Mouse (Mus musculus) midbrain, embryonic 11.5 days (tissue): ENCODE data around the gene Nepro. TPM values are rescaled to one million over a fixed set of nuclear protein-coding genes. Genes with fewer than 3 reads are reported as not detected.

Source experiments
- ATAC-seq: fragments of 200-750 bp; cut with Nextera tagmentation; 2 replicates; pipeline ENCODE4 v1.8.0; 2017; ENCODE audit warnings: moderate TSS enrichment, moderate library complexity; ENCODE audit not compliant: low FRiP score
- DNase-seq: peaks from one replicate; pipeline ENCODE4 v3.0.0; 2015; ENCODE audit warnings: low spot score; ENCODE audit errors: missing footprints
- H3K27ac ChIP-seq: fragments of 300-500 bp; sonication (generic); 2 replicates; pipeline ENCODE4 v1.5.1; 2014; ENCODE audit warnings: low read depth, low read length
- H3K27me3 ChIP-seq: fragments of 300-500 bp; sonication (generic); 2 replicates; pipeline ENCODE4 v1.6.1; 2014; ENCODE audit warnings: mild to moderate bottlenecking, low read length, moderate library complexity, mixed read lengths; ENCODE audit not compliant: control insufficient read depth, insufficient read depth
- H3K36me3 ChIP-seq: fragments of 300-500 bp; sonication (generic); 2 replicates; pipeline ENCODE4 v1.6.1; 2014; ENCODE audit warnings: mild to moderate bottlenecking, low read length, moderate library complexity, mixed read lengths; ENCODE audit not compliant: control insufficient read depth, insufficient read depth
- H3K4me1 ChIP-seq: fragments of 300-500 bp; sonication (generic); 2 replicates; pipeline ENCODE4 v1.6.1; 2014; ENCODE audit warnings: low read length; ENCODE audit not compliant: control insufficient read depth, insufficient read depth
- H3K4me2 ChIP-seq: fragments of 300-500 bp; sonication (generic); 2 replicates; pipeline ENCODE4 v1.6.1; 2014; ENCODE audit warnings: mild to moderate bottlenecking, moderate library complexity
- H3K4me3 ChIP-seq: fragments of 300-500 bp; sonication (generic); 2 replicates; pipeline ENCODE4 v1.5.1; 2014; ENCODE audit warnings: low read depth, low read length
- H3K9ac ChIP-seq: fragments of 300-500 bp; sonication (generic); 2 replicates; pipeline ENCODE4 v1.6.1; 2014; ENCODE audit warnings: low read length
- H3K9me3 ChIP-seq: fragments of 300-500 bp; sonication (generic); 2 replicates; pipeline ENCODE4 v1.6.1; 2016; ENCODE audit warnings: low read length; ENCODE audit not compliant: control insufficient read depth
- WGBS: fragments of 180-500 bp; shearing (Covaris S2); extraction: QIAGEN DNeasy Blood & Tissue Kit; methylation state at CpG from one replicate; pipeline ENCODE4 v1.1.7; 2014; 5-methylcytosine and 5-hydroxymethylcytosine counted together
- polyA plus RNA-seq: library from polyadenylated mRNA; unstranded; fragments of >200 nt; fragmentation: Nextera tagmentation; extraction: Ambion mirVana; gene quantifications from 2 replicates; pipeline ENCODE4 v1.2.1, GENCODE M21; 2014

Nepro gene
- polyA plus RNA-seq, 1 experiment from 2014 or later: 10.5 TPM

DNA sequence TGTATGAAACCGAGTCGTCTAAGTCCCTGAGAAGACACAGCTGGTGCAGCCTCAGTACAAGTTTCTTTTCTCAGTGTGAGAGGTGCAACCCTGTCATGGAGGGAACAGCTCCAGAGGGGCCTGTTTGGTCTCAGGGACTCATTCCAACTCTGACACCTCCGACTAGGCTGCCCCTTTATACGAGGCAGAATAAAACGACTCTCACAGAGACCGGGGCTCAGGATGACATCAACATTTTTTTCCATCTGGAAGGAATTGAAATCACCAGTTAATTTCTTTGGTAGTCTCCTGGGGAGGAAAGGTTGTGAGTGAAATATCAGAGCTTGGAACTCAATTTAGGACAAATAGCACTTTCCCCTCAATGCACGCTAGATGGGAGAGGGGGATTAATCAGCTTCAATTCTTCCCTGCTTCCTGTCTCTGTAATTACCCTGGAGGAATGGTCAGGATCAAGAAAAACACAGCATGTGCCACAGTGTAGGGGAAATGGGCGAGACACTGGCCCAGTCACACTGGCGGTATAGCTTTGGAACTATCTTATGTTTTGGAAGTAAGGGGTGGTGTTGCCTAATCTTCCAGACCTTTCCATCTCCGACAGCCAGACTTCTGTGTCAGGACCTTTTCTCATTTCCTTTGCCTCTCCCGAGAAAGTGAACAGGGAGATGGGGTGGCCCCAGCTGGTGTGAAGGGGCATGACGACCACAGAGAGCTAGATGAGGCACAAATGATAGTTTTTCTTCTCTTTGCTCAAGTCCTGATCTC, 28.1 kb upstream of the Nepro start:
- peak; percentile 81 for DNase-seq
- H3K9me3 ChIP-seq: no peaks in the 10 kb centered on the region
- no peaks in the 10 kb centered on the region for H3K36me3 ChIP-seq
- H3K27me3 ChIP-seq: no peaks in the 10 kb centered on the region
- H3K9ac ChIP-seq: no peak overlapping the region
- WGBS: 57% methylated on average over 12 of the region's 12 CpGs
- H3K27ac ChIP-seq: no peak overlapping the region
- no peak overlapping the region for H3K4me3 ChIP-seq
- H3K4me1 ChIP-seq: no peaks in the 10 kb centered on the region
- ATAC-seq: no peak
- no peak overlapping the region for H3K4me2 ChIP-seq

DNA sequence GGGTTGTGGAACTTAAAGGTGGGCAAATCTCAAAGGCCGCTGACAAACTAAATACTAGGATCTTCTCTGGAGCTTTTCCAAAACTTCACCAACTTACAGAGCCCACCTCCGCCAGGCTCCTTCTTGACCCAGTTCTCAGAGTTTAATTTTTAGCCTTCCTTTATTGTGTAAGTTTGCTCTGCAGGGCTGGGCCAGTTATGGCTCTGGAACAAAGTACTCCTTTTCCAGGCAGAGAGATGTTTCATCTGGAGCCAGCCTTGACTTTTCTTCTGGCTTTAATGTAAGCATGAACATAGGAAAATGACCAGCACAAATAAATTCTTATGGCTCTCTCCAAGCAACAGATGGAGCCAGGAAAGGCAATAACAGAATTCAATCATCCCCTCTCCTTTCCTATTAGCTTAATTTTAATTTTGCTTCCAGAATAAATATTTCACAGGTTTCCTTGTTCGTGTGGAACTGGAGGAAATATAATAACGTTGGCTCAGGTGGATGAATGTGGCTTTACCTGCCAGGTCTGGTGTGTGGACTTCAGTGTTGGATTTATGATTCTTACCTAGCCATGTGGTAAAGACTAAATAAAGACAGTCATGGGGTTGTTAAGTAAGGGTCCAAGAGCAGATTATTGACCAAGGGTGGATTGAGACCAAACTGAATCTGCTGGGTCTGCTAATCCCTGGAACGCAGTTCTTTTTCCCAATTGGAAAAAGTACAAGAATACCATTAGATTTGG, 26.5 kb upstream of the Nepro start:
- Histone ChIP-seq H3K9ac (no peak overlapping the region), H3K9me3 (no peaks in the 10 kb centered on the region), H3K36me3 (no peaks in the 10 kb centered on the region), H3K4me3 (no peak overlapping the region), H3K27me3 (no peaks in the 10 kb centered on the region), H3K27ac (no peak overlapping the region), H3K4me1 (no peaks in the 10 kb centered on the region), H3K4me2 (no peak overlapping the region)
- no peak for DNase-seq
- no peak for ATAC-seq
- 91% methylated on average over 5 of the region's 5 CpGs for WGBS

DNA sequence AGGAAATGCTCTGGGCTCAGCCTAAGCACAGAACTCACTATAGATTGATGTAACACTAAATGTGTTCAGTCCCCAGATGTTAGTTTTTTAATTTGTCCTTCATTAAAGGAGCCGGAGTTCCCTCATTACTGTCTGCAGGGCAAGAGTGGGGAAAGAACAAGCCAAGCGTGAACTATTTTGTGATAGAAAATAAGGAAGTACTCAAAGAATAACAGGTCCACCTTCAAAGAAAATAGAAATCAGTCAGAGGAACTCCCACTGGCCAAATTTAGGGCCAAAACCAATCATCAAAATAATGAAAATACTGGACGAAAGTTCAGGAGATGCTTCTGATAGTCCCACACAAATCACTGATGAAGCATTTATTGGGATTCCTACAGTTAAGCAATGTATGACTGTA, 22.9 kb upstream of the Nepro start:
- H3K4me3 ChIP-seq: no peak overlapping the region
- H3K9me3 ChIP-seq: no peaks in the 10 kb centered on the region
- ATAC-seq: no peak
- no peak for DNase-seq
- no peak overlapping the region for H3K27ac ChIP-seq
- H3K36me3 ChIP-seq: no peaks in the 10 kb centered on the region
- H3K9ac ChIP-seq: no peak overlapping the region
- H3K4me1 ChIP-seq: peaks cover 3% of the 10 kb centered on the region; the same call in 1 of the 2 replicates
- 95% methylated on average over 3 of the region's 3 CpGs for WGBS
- no peaks in the 10 kb centered on the region for H3K27me3 ChIP-seq
- H3K4me2 ChIP-seq: no peak overlapping the region

DNA sequence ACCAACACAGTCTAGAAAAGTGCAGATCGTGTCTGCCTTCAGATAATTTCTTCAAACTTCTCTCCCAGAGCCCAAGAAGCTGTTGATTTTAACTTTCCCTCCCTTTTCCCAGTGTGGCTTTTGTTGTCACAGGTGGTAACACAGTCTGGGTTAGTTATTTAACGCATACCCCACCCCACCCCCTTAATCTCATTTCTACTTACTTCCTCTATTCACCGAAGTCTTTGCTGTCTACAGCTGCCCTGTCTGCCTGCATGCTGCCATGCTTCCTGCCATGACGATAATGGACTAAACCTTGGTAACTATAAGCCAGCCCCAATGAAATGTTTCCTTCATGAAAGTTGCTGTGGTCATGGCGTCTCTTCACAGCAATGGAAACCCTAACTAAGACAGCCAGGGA, 21.8 kb upstream of the Nepro start:
- 67% methylated on average over 5 of the region's 5 CpGs for WGBS
- H3K9me3 ChIP-seq: no peaks in the 10 kb centered on the region
- ATAC-seq (no peak), DNase-seq (no peak)
- no peaks in the 10 kb centered on the region for H3K36me3 ChIP-seq
- no peaks in the 10 kb centered on the region for H3K27me3 ChIP-seq
- peaks cover 3% of the 10 kb centered on the region; the same call in 1 of the 2 replicates for H3K4me1 ChIP-seq
- no peak overlapping the region for H3K9ac ChIP-seq
- no peak overlapping the region for H3K27ac ChIP-seq
- no peak overlapping the region for H3K4me3 ChIP-seq
- no peak overlapping the region for H3K4me2 ChIP-seq

DNA sequence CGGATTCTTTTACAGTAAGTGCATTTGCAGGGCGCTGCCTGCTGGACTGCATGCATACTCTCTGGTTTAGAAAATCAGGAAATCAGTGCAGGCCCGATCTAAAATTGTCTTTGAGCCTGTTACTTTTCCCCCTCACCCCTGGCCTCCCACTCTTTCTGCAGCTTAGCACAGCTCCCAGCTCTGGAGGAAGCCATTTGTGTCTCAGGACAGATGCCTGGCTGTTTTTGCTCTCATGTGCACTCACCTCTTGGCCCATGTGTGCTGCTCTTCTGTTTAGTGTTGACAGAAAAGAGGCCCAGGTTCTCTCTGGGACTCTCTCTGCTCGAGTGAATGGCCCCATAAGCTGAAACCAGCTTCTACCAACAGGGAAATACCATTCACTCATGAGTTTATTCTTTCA, 20.6 kb upstream of the Nepro start:
- no peak overlapping the region for H3K9ac ChIP-seq
- no peak overlapping the region for H3K4me2 ChIP-seq
- H3K9me3 ChIP-seq: no peaks in the 10 kb centered on the region
- ATAC-seq (no peak), DNase-seq (peak; percentile 75)
- H3K36me3 ChIP-seq: no peaks in the 10 kb centered on the region
- 69% methylated on average over 4 of the region's 4 CpGs for WGBS
- no peaks in the 10 kb centered on the region for H3K27me3 ChIP-seq
- no peak overlapping the region for H3K27ac ChIP-seq
- H3K4me1 ChIP-seq: peaks cover 3% of the 10 kb centered on the region; the same call in 1 of the 2 replicates
- no peak overlapping the region for H3K4me3 ChIP-seq

DNA sequence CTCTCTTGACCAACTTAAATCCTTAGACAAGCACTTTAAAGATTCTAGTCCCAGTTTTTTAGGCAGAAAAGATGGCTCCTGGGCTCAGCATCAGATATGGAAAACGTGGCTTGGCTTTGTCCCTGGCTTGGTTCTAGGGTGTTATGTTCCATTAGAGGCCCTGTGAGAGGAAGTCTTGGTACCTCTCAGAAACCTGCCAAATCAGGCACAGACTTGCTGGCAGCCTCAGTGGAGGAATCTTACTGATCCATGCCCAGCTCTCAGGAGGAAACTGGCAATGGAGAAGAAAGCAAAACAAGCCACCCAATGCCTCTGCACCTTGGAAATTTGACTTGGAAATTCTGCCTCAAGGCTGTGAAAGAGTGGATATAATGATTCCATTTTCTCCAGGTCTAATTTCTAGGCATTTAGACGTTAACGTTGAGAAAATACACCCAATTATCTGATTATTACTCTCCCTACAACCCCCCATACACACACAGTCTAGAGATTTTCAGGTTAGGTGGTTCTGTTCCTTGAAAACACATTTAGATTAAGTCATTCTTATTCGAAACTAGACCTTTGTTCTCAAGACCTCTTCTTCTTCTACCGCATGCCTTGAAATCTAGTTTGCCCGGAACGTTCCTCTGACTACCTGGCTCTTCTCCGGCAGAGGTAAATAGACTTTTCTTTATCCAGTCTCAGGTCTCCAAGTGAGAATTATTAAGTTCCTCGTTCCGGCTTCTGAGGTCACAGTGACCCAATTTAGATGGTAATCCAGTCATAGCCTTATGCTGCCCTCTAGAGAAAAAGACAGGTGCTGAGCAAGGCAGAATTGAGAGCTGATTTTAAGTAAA, 7.6 kb upstream of the Nepro start:
- no peak overlapping the region for H3K4me2 ChIP-seq
- no peak overlapping the region for H3K9ac ChIP-seq
- H3K36me3 ChIP-seq: no peaks in the 10 kb centered on the region; the same call in 1 of the 2 replicates
- DNase-seq (peak; percentile 85), ATAC-seq (peak; percentile 76)
- no peak overlapping the region for H3K27ac ChIP-seq
- no peaks in the 10 kb centered on the region for H3K27me3 ChIP-seq
- no peak overlapping the region for H3K4me3 ChIP-seq
- no peaks in the 10 kb centered on the region for H3K4me1 ChIP-seq
- no peaks in the 10 kb centered on the region for H3K9me3 ChIP-seq
- whole genome bisulfite sequencing: 34% methylated on average over 10 of the region's 10 CpGs

DNA sequence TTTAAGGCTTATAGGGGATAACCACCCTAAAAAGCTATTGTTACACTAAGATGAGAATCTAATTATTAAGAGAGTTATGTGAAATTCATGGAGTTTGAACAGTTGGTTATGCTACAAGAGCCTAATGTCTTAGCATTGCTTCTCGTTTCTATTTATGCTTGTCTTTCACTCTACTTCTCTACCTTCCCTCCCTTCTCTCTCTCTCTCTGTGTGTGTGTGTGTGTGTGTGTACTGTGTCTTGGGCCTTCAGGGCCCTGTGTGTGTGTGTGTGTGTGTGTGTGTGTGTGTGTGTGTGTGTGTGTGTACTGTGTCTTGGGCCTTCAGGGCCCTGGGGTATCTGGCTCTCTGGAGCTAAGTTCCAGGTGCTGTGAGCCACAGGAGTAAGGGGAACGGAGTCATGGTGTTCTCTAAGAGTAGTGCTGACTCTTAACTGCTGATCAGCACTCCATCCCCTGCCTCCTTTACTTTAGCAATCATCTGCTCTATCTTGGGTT, 6.9 kb upstream of the Nepro start:
- Histone ChIP-seq H3K4me2 (no peak overlapping the region), H3K27me3 (no peaks in the 10 kb centered on the region), H3K4me3 (no peak overlapping the region), H3K4me1 (no peaks in the 10 kb centered on the region), H3K9me3 (no peaks in the 10 kb centered on the region), H3K9ac (no peak overlapping the region), H3K27ac (no peak overlapping the region), H3K36me3 (no peaks in the 10 kb centered on the region; the same call in 1 of the 2 replicates)
- DNase-seq: peak; percentile 91
- WGBS: 67% methylated on average over 2 of the region's 2 CpGs
- peak; percentile 72 for ATAC-seq

DNA sequence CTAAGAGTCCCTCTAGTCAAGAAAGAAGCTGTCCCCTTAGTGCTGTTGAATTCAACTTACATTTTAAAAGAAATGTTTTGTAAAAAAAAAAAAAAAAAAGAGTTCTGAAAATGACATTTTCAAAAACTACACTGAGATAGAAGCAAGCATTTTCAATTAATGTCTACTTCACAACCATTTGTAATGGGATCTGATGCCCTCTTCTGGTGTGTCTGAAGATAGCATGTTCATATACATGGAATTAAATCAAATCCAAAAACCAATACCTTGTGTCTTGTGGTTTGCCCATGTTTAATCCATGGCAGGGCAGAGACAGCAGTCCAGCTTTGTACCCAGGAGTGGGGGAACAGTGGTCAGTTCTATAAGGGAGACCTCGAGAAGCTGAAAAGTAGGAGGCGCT, 6.3 kb upstream of the Nepro start:
- Histone ChIP-seq H3K4me1 (no peaks in the 10 kb centered on the region), H3K9ac (no peak overlapping the region), H3K27ac (no peak overlapping the region), H3K4me3 (no peak overlapping the region), H3K9me3 (no peaks in the 10 kb centered on the region), H3K27me3 (no peaks in the 10 kb centered on the region), H3K36me3 (no peaks in the 10 kb centered on the region; the same call in 1 of the 2 replicates), H3K4me2 (no peak overlapping the region)
- WGBS: 76% methylated on average over 2 of the region's 2 CpGs
- ATAC-seq (no peak), DNase-seq (no peak)
